Mouse (Mus musculus): ENCODE data around the gene Sh3bp2. TPM values are rescaled to one million over a fixed set of nuclear protein-coding genes. Genes with fewer than 3 reads are reported as not detected.

The Sh3bp2 gene
- total and polyA plus RNA-seq, 3 experiments = 7.9 to 12.0 TPM; not detected in 1

- no peak overlapping the region for H3K9ac ChIP-seq (ENCODE audit: control insufficient read depth, low read depth, low read length, poor library complexity, severe bottlenecking)
- H3K36me3 ChIP-seq (ENCODE audit: control insufficient read depth in 1 of 2, insufficient read depth in 2 of 2, low read length in 2 of 2) = peaks cover 0 to 10% of the 10 kb centered on the region in 2 experiments; a peak in 2 of 4 replicates
- no peak overlapping the region for H3K27ac ChIP-seq (ENCODE audit: control insufficient read depth, low read depth, low read length)
- H3K79me2 ChIP-seq (ENCODE audit: control insufficient read depth, insufficient read depth, low read length, poor library complexity) = no peaks in the 10 kb centered on the region
- DNase-seq (ENCODE audit: low read depth, low spot score) = no peak
- no peak overlapping the region for H3K4me3 ChIP-seq (ENCODE audit: control insufficient read depth in 1 of 2, insufficient read depth in 1 of 2, low read depth in 2 of 2, low read length in 2 of 2)
- no peak for TF ChIP-seq UBTF (IDR thresholded peaks at IDR 0.05; ENCODE audit: borderline replicate concordance, insufficient read depth, low read depth, low read length)
- no peak for TF ChIP-seq TBP (IDR thresholded peaks at IDR 0.05; ENCODE audit: low read depth, low read length)
- no peak for TF ChIP-seq MXI1 (IDR thresholded peaks at IDR 0.05; ENCODE audit: low read depth, low read length)
- no peak for TF ChIP-seq SIN3A (IDR thresholded peaks at IDR 0.05; ENCODE audit: low read length)
- no peaks in the 10 kb centered on the region for H3K4me1 ChIP-seq (ENCODE audit: control insufficient read depth in 1 of 2, insufficient read depth in 2 of 2, low read length in 2 of 2)
- H3K27me3 ChIP-seq (ENCODE audit: control insufficient read depth in 1 of 2, insufficient read depth in 2 of 2, low read length in 2 of 2) = no peaks in the 10 kb centered on the region
- H3K9me3 ChIP-seq (replicated peaks; ENCODE audit: insufficient read depth, low read length) = no peaks in the 10 kb centered on the region
Measured at GRCm38 (mm10) chr5:34607100-34607880, 81.7 kb downstream of the Sh3bp2 start.

GRCm38 (mm10) chr5:34608226-34608625, 82.6 kb downstream of the Sh3bp2 start:
- no peaks in the 10 kb centered on the region for H3K9me3 ChIP-seq (replicated peaks; ENCODE audit: insufficient read depth, low read length)
- no peaks in the 10 kb centered on the region for H3K79me2 ChIP-seq (ENCODE audit: control insufficient read depth, insufficient read depth, low read length, poor library complexity)
- no peak for DNase-seq (ENCODE audit: low read depth, low spot score)
- no peaks in the 10 kb centered on the region for H3K4me1 ChIP-seq (ENCODE audit: control insufficient read depth in 1 of 2, insufficient read depth in 2 of 2, low read length in 2 of 2)
- H3K27ac ChIP-seq (ENCODE audit: control insufficient read depth, low read depth, low read length) = no peak overlapping the region
- H3K36me3 ChIP-seq (ENCODE audit: control insufficient read depth in 1 of 2, insufficient read depth in 2 of 2, low read length in 2 of 2) = peaks cover 0 to 12% of the 10 kb centered on the region in 2 experiments; a peak in 2 of 4 replicates
- H3K9ac ChIP-seq (ENCODE audit: control insufficient read depth, low read depth, low read length, poor library complexity, severe bottlenecking) = no peak overlapping the region
- no peak overlapping the region for H3K4me3 ChIP-seq (ENCODE audit: control insufficient read depth in 1 of 2, insufficient read depth in 1 of 2, low read depth in 2 of 2, low read length in 2 of 2)
- TF ChIP-seq POLR2A (IDR thresholded peaks at IDR 0.05; ENCODE audit: control insufficient read depth in 1 of 2, insufficient read depth in 1 of 2, low read depth in 1 of 2, low read length in 2 of 2, poor library complexity in 1 of 2) = no peak
- TF ChIP-seq ETS1 (IDR thresholded peaks at IDR 0.05; ENCODE audit: low read depth, low read length) = no peak
- TF ChIP-seq ZMIZ1 (IDR thresholded peaks at IDR 0.05; ENCODE audit: low read depth, low read length) = no peak
- no peak for TF ChIP-seq MAX (IDR thresholded peaks at IDR 0.05; ENCODE audit: low read length)
- TF ChIP-seq E2F4 (IDR thresholded peaks at IDR 0.05; ENCODE audit: borderline replicate concordance, low read depth, low read length) = no peak
- H3K27me3 ChIP-seq (ENCODE audit: control insufficient read depth in 1 of 2, insufficient read depth in 2 of 2, low read length in 2 of 2) = no peaks in the 10 kb centered on the region

GRCm38 (mm10) chr5:34609966-34610365, 84.3 kb downstream of the Sh3bp2 start:
- no peaks in the 10 kb centered on the region for H3K9me3 ChIP-seq (replicated peaks; ENCODE audit: insufficient read depth, low read length)
- TF ChIP-seq NRF1 (IDR thresholded peaks at IDR 0.05; ENCODE audit: insufficient read depth, low read depth, low read length, poor library complexity, severe bottlenecking) (no peak), MAFK (IDR thresholded peaks at IDR 0.05; ENCODE audit: borderline replicate concordance, low read depth, low read length) (peak; percentile 45; the same call in 1 of the 2 replicates)
- no peaks in the 10 kb centered on the region for H3K27me3 ChIP-seq (ENCODE audit: control insufficient read depth in 1 of 2, insufficient read depth in 2 of 2, low read length in 2 of 2)
- DNase-seq (ENCODE audit: low read depth, low spot score) = no peak
- no peaks in the 10 kb centered on the region for H3K79me2 ChIP-seq (ENCODE audit: control insufficient read depth, insufficient read depth, low read length, poor library complexity)
- H3K27ac ChIP-seq (ENCODE audit: control insufficient read depth, low read depth, low read length) = no peak overlapping the region
- H3K36me3 ChIP-seq (ENCODE audit: control insufficient read depth in 1 of 2, insufficient read depth in 2 of 2, low read length in 2 of 2) = peaks cover 0 to 14% of the 10 kb centered on the region in 2 experiments; a peak in 2 of 4 replicates
- H3K9ac ChIP-seq (ENCODE audit: control insufficient read depth, low read depth, low read length, poor library complexity, severe bottlenecking) = no peak overlapping the region
- H3K4me3 ChIP-seq (ENCODE audit: control insufficient read depth in 1 of 2, insufficient read depth in 1 of 2, low read depth in 2 of 2, low read length in 2 of 2) = no peak overlapping the region
- no peaks in the 10 kb centered on the region for H3K4me1 ChIP-seq (ENCODE audit: control insufficient read depth in 1 of 2, insufficient read depth in 2 of 2, low read length in 2 of 2)

Other genes starting within 250 kb of the Sh3bp2 start
- gene Zfyve28, start 237.4 kb upstream of the Sh3bp2 start, total RNA-seq (2012; rRNA removed) = 0.10 and 0.12 TPM in 2 replicates
- gene Zfyve28, start 237.4 kb upstream of the Sh3bp2 start, polyA plus RNA-seq (2012; ENCODE audit: insufficient read depth in 1 of 2, insufficient read length in 2 of 2, low read depth in 1 of 2, low replicate concordance in 2 of 2, missing spikeins in 1 of 2) = under 1 TPM in 1 of 2 experiments, not detected in 1; 0.14 TPM
- not detected in 2 replicates for gene Cfap99, start 237.2 kb upstream of the Sh3bp2 start, total RNA-seq (2012; rRNA removed)
- not detected for gene Cfap99, start 237.2 kb upstream of the Sh3bp2 start, polyA plus RNA-seq (2012; ENCODE audit: insufficient read depth in 1 of 2, insufficient read length in 2 of 2, low read depth in 1 of 2, low replicate concordance in 2 of 2, missing spikeins in 1 of 2)
- gene Rnf4, start 189.5 kb upstream of the Sh3bp2 start, total RNA-seq (2012; rRNA removed) = 130 and 150 TPM in 2 replicates
- gene Rnf4, start 189.5 kb upstream of the Sh3bp2 start, polyA plus RNA-seq (2012; ENCODE audit: insufficient read depth in 1 of 2, insufficient read length in 2 of 2, low read depth in 1 of 2, low replicate concordance in 2 of 2, missing spikeins in 1 of 2) = 100 to 1,000 TPM in 1 of 2 experiments, not detected in 1; 184 TPM
- gene Fam193a, start 155.9 kb upstream of the Sh3bp2 start, total RNA-seq (2012; rRNA removed) = 10.9 and 12.2 TPM in 2 replicates
- gene Fam193a, start 155.9 kb upstream of the Sh3bp2 start, polyA plus RNA-seq (2012; ENCODE audit: insufficient read depth in 1 of 2, insufficient read length in 2 of 2, low read depth in 1 of 2, low replicate concordance in 2 of 2, missing spikeins in 1 of 2) = 100 to 1,000 TPM in 1 of 2 experiments, 10 to 100 TPM in 1; 37.1 to 317 TPM
- 22.5 and 27.0 TPM in 2 replicates for gene Tnip2, start 11.8 kb upstream of the Sh3bp2 start, total RNA-seq (2012; rRNA removed)
- gene Tnip2, start 11.8 kb upstream of the Sh3bp2 start, polyA plus RNA-seq (2012; ENCODE audit: insufficient read depth in 1 of 2, insufficient read length in 2 of 2, low read depth in 1 of 2, low replicate concordance in 2 of 2, missing spikeins in 1 of 2) = 10 to 100 TPM; 30.6 to 89.4 TPM
- 54.6 and 79.3 TPM in 2 replicates for gene Add1, start 47.8 kb downstream of the Sh3bp2 start, total RNA-seq (2012; rRNA removed)
- gene Add1, start 47.8 kb downstream of the Sh3bp2 start, polyA plus RNA-seq (2012; ENCODE audit: insufficient read depth in 1 of 2, insufficient read length in 2 of 2, low read depth in 1 of 2, low replicate concordance in 2 of 2, missing spikeins in 1 of 2) = 100 to 1,000 TPM in 1 of 2 experiments, not detected in 1; 127 TPM
- 106 and 136 TPM in 2 replicates for gene Mfsd10, start 111.4 kb downstream of the Sh3bp2 start, total RNA-seq (2012; rRNA removed)
- gene Mfsd10, start 111.4 kb downstream of the Sh3bp2 start, polyA plus RNA-seq (2012; ENCODE audit: insufficient read depth in 1 of 2, insufficient read length in 2 of 2, low read depth in 1 of 2, low replicate concordance in 2 of 2, missing spikeins in 1 of 2) = 100 to 1,000 TPM in 1 of 2 experiments, not detected in 1; 296 TPM
- 87.3 and 101 TPM in 2 replicates for gene Nop14, start 134.3 kb downstream of the Sh3bp2 start, total RNA-seq (2012; rRNA removed)
- gene Nop14, start 134.3 kb downstream of the Sh3bp2 start, polyA plus RNA-seq (2012; ENCODE audit: insufficient read depth in 1 of 2, insufficient read length in 2 of 2, low read depth in 1 of 2, low replicate concordance in 2 of 2, missing spikeins in 1 of 2) = 100 to 1,000 TPM in 1 of 2 experiments, not detected in 1; 132 TPM
- 0.42 and 0.81 TPM in 2 replicates for gene Grk4, start 134.5 kb downstream of the Sh3bp2 start, total RNA-seq (2012; rRNA removed)
- gene Grk4, start 134.5 kb downstream of the Sh3bp2 start, polyA plus RNA-seq (2012; ENCODE audit: insufficient read depth in 1 of 2, insufficient read length in 2 of 2, low read depth in 1 of 2, low replicate concordance in 2 of 2, missing spikeins in 1 of 2) = under 1 TPM in 1 of 2 experiments, not detected in 1; 0.70 TPM
- gene Htt, start 235.9 kb downstream of the Sh3bp2 start, total RNA-seq (2012; rRNA removed) = 27.0 and 27.5 TPM in 2 replicates
- gene Htt, start 235.9 kb downstream of the Sh3bp2 start, polyA plus RNA-seq (2012; ENCODE audit: insufficient read depth in 1 of 2, insufficient read length in 2 of 2, low read depth in 1 of 2, low replicate concordance in 2 of 2, missing spikeins in 1 of 2) = 10 to 100 TPM in 1 of 2 experiments, not detected in 1; 33.0 TPM

Data from MEL (cell line).